Mouse (Mus musculus) left cerebral cortex, postnatal 14 days (tissue): ENCODE measurements at regions not wholly inside any gene's neighbourhood (a gene's known extent, or its start where the extent isn't known, plus 50 kb on each side); places are given as distances from the start of the nearest gene placed in this dataset.
"Not testable (repeated sequence)": the region's sequence is repeated elsewhere in the genome, so short reads cannot be mapped to it uniquely, and the experiment has no call there.

ENCODE experiments used
- DNase-seq, 2 experiments: peaks; one replicate each; pipeline ENCODE4 v3.0.0; 2021 to 2022; ENCODE audit warnings: low spot score in 2 of 2, mixed read lengths in 1 of 2
- intact Hi-C: fragments of 180-260 bp; cut with DNase I; formaldehyde crosslinking; loops from one replicate; pipeline ENCODE4 v1.15.1; 2025

DNA sequence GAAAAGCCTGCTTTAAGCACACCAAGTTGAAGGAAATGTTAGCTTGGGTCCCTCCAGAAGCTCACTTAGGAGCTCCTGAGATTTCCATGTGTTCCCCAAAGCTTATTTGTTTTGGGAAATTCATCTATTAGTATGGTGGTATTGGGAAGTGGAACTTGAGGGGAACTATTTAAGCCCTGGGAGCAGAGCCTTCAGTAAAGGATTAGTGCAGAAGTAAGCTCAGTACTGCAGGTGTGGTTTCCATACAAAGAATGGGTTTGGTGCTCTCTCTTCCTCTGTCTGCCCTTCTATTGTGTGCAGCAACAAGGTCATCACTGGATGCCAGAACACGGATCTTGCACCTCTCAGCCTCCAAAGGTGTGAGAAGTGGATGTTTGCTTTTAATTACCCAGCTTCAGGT lies 57.2 kb downstream of the Foxa2 start:
- intact Hi-C loops, result no loop called here
- no peak for DNase-seq

DNA sequence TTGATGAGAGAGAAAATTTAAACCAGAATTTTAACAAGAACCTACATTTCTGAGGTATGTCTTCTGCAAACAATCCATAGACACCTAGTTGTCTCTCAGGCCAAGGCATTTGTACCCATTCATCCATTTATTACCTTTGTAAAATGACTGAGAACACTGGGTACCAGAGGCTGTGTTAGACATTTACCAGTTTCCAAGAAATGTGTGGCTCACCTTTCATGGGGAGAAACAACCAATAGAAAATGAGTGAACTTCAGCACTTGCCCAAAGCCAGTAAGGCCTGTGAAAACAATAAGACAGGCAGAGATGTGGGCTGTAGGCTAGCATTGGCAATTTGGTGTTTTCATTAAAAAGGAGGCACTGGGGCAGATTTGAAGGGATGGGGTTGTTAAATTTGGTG lies 58.2 kb downstream of the Foxa2 start:
- DNase-seq, result no peak
- intact Hi-C loops, result no loop called here

DNA sequence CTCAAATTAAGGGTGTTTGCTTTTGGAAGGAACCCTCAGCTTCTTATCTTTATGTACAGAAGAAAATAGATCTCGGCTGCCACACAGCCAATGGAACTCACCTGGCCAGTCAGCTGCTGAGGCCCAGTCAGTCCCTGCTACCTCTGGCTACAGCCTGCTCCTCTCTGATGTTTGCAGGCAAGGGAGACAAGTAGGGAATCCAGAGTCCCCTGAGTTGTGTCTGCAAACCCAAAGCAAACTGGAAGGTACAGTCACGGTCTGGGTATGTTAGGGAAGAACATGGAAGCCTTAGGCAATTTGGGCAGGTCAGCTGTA lies 61.6 kb downstream of the Foxa2 start:
- no peak for DNase-seq
- intact Hi-C loops, result no loop called here

DNA sequence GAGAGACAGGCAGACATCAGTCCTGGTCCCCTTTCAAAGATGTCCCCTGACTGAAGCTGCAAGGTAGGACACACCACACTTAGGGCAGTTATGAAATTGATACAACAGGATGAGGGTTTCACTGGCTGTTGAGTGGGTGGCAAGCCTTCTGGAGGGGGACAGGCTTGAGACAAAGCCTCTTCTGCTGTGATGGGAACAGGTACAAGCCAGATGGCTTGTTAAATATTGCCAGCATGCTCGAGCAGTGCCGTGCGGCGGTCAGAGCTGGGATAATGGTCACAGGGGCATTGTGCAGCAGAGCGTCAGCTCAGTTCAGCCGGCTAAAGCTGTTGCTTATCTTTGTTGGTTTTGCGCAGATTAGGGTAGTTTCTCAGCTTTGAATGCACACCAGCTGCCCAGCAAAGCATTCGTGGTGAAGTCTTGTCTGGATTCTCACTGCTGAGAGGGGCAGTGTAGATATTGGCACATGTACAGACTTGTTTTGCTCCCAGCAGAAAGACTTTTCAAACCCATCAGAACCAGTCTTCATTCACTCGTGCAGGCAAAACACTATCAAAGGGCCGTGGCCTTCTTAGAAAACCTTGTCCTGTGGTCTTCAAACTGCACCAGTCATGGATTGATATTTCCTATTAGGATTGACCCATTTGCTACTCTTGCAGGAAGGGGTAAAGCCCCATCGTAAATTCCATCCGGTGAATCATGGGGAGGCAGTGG lies 62.1 kb downstream of the Foxa2 start:
- no peak for DNase-seq
- intact Hi-C loops, result no loop called here

DNA sequence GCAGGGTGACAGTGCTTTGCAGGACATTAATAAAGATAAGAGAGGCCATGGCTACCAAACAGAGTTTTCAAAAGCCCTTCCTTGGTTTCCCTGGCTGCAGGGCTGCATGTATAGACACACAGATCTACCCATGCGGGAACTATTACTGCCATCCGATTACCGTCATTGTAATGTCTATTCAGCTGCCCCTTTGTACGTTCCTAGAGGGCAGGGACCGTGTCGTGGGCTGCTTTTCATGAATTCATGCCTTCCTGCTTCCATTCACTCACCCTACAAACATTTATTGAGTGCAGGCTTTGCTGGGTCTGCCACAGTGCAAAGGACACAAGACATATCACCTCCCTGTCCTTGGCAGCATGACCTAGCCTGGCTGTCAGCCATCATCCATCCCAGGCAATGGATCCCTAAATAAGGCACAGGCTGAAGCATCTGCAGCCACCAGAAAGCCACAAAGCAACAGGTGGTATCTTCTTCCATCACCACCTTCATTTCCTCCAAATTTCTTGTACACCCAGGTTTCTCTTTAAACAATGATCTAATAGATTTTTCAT lies 65.8 kb downstream of the Foxa2 start:
- intact Hi-C loops, result no loop called here
- no peak for DNase-seq

DNA sequence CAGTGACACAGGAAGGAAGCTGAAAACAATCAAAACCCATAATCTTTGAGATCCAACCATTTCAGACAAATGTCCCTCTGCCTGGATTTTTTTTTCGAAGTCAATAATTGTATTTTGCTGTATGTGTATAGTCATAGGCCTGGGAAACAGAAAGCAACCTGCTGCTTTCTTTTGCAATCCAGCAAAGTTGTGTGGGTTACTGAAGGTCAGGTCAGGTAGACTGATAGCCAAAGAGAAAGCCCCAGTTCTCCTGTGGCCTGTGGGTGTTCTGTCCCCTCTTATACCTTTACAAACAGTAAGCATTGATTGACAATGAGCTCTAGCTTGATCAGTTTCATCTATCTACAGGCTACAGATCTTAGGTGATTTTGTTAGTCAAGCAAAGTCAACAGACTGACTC lies 66.4 kb downstream of the Foxa2 start:
- intact Hi-C loops, result no loop called here
- DNase-seq, result no peak

DNA sequence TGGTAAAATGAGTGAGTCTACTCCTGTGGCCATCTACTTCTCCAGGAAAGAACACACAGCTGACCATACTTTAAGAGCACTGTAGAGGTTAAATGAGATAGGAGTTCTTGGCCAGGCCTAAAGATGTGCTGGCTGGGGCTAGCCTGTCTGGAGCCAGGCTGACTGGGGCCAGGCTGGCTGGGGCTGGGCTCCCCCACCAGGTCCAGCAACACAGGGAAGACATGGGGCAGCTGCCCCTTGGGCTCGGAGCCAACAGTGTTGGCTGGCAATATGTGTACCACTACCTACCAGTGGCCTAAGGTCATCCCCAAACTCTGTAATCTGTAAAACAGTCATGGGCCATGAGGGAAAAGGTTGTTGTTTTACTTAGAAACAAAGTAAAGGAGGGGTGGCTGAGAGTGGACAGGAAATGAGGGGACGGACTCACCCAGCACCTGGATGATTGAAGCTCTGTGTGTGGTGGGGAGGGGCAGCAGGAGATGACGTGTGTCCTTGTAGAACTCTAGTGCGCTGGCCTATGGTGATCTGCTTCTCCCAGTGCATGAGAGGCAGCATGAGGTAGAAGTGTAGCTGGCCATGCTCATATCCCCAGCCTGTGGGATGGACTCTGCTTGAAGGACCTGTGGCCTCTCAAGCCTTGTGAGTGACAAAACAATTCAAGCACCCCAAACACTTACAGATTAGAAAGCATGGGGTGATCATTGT lies 67.0 kb downstream of the Foxa2 start:
- intact Hi-C loops, result no loop called here
- DNase-seq, result no peak

DNA sequence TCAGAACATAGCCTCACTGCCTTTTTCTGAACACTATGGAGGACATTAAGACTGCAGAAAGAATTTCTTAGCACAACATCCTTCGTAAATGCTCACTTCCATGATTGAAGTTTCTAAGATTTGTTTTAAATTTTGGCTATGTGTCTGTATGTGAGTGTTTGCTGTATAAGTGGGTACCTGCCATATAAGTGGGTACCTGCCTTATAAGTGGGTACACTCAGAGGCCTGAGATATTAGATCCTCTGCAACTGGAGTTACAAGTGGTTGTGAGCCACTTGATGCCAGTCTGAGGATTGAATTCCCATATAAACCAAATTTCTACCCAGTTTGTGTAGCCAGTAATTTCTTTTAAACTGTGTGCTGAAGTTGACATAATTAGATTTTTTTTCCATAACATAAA lies 67.8 kb downstream of the Foxa2 start:
- no peak for DNase-seq
- intact Hi-C loops, result no loop called here

DNA sequence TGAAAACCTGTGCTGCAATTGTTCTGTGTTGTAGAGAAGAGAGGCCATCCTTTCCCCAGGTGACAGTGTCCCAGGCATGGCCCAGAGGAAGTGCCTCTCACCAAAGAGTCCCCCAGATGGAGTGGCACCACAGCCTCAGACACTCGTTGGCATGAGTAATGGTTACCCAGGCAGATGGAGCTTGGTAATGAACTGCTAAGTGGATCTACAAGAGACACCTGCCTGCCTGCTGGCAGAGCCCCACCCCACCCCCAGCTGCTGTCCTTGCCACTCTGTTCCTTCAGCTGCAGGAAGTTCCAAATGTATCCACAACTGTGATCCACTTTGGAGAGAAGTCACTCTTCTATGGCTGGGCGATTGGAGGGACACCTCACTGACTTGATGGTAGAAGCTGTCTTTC lies 72.0 kb downstream of the Foxa2 start:
- peak in 1 of 2 experiments; percentile 7 for DNase-seq

DNA sequence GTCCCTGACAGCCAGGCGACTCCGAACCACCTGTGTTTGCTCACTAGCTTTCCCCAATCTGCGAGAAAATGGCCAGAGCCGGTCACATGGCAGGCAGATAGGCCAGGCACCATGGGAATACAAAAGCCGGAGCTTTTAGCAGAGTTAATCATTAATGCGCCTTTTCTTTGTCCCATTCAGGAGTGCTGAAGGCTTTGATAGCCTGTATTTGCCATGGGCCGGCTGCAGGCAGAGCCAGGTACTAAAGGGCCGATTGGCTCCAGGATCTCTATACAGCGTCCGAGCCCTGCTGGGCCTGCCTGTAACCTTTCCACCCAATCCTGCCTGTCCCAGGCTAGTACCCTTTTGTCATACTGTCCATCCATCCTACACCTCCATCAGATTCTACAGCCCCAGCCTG lies 78.1 kb downstream of the Foxa2 start:
- intact Hi-C loops, result no loop called here
- DNase-seq, result no peak

More for the DNA sequence above, 72.0 kb downstream of the Foxa2 start:
- intact Hi-C loops, result no loop called here

DNA sequence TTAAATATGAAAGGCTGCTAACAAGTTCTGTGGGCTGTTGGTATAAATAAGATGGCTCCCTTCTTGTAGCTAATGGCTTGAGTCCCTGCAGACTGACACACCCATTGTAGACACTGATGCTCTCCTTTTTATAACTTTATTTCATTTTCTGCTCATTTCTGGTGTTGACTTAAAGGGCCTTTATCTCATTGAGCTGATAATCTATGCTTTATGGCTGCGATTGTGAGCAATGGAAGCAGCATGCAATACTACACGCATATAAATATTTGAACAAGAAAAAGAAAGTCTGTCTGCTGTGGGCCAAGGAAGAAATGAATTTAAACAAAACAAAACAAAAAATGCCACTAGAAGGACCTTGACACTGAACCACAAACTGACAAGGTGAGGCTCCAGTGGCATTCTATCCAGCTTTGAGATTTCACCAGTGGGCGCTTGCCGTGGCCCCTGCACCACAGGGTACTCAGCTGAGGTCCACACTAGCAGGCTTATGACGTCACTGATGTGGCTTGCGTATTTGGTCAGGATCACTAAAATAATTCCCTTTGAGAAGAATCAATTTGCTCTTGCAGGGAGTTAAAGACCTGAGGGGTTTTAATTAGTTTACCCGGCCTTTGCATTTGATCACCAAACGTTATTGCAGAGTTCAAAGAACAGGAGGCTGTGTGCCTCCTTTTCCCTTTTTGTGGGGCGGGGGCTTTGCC lies 78.8 kb downstream of the Foxa2 start:
- no peak for DNase-seq
- intact Hi-C loops, result no loop called here

DNA sequence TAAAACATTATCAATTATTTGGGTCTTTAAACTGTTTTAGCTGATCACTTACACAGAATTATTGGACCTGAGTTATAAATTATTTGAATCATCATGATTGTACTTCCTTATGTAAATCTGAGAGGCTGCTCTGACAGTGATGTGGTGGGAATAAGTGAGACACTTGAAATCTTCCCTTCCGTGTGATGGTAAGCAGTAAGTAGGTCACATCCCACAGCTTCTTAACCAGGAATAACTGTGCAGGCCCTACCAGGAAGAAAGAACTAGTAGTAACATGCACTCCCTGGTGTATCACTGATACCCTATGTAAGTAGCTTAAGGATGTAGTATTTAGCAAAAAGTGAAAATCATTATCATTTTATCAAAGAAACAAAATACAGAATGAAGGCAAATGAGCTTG lies 83.5 kb downstream of the Foxa2 start:
- DNase-seq, intact Hi-C loops: not testable (repeated sequence)

DNA sequence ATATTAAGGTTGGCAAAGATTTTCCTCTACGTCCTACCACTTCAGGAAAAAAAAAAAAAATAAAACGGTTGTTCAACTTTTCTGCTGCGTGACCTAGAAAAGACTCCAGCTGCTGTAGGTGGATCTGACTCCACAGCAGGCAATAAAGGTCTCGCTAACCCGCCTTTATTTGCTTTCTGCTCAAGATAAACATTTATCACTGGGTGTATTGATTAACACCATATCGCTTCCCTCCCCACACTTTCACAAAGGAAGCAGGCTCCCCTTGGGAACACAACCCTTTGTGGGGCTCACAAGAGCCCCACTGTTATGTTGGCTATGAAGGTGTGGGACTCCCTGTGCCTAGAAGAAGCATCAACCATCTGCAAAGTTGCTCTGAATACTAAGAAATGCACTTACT lies 85.1 kb downstream of the Foxa2 start:
- intact Hi-C loops, result no loop called here
- DNase-seq, result no peak

DNA sequence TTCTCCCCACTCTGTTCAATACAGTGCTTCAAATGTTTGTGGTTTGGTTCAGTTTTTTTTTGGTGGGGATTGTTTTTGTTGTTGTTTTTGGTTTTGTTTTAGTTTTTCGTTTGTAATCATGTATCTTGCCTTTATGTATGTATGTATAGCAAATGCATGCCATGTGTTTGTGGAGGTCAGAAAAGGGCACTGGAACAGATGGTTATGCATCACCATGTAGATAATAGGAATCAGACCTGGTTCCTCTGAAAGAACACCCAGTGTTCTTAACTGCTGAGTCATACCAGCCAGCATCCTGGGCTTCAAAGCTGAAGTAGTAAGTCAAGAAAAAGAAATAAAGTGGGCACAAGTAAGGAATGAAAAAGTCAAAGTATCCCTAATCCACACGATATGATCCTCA lies 92.6 kb downstream of the Foxa2 start:
- DNase-seq, result no peak
- intact Hi-C loops, result no loop called here

DNA sequence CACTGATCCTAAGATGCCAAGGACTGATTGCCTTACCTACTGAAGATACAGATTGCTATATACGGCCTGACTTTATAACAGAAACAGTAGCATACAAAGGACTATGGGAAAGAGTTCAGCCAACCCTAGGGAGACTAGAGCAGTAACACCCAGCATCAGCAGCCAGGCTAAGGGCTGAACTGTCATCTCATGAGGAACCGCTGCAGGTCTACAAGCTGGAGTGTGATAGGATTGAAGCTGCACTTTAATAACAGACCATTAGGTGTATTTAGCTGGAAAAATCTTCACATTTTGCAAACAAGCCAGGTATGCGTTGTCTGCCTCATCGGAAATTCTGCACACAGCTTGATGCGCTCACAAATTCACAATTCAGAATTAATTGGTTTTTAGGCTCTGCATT lies 95.5 kb downstream of the Foxa2 start:
- intact Hi-C loops, result no loop called here
- no peak for DNase-seq

DNA sequence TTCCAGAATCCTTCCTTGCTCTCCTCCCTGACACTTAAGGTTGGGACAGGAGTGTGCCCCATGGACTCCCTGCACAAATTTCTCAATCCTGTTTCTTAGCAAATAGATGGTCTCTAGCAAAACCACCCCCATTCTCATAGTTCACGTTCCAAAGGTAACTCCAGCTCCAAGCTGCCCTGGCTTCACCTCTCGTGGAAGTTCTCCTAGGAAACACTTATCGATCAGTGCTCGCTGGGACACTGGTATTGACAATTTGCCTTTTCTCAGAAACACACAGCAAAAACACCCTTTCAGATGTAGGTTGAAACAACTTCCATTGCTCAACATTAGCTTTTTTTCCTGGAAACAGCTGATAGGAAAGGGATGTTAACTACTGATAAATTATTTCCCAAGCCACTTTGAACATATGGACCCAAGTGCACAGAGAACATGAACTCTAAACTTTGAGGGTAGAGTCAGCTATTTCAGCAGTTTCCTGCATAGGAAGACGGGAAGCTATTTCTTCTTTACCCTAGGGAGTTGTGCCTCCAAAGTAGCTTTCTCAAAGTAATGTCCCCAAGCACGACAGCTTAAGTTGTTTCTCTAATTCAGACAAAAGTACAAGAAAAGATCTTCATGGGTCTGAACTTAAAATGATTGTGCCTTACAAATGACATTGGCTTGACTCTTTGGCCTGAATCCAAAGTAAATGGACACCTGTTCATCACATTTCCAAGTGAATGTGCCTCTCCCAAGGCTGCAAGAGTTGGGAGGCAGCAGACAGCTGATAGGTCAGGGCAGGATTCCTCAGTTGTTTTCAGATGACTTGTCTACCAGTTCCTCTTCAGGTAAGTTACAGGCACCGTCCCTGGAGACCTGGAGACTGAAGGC lies 102.4 kb downstream of the Foxa2 start:
- no peak for DNase-seq
- intact Hi-C loops, result no loop called here

DNA sequence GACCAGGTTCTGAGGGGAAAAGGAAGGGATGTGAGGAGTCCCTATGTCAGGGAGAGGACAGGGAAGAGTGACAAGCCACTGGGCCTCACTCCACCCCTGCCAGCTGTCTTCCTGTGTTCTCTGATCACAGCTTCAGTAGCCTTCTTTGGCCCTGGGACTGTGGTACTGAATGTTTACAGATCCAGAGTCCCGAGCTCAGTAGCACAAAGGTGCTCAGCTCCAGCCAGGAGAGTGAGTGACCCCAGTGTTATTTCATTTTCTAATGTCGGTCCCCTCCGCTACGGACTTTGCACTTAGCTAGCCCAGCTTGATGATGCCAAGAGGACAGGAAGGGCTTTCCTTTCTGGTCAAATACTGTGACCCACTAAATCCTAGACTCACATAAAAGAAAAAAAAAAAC lies 104.2 kb downstream of the Foxa2 start:
- intact Hi-C loops, result no loop called here
- no peak for DNase-seq

DNA sequence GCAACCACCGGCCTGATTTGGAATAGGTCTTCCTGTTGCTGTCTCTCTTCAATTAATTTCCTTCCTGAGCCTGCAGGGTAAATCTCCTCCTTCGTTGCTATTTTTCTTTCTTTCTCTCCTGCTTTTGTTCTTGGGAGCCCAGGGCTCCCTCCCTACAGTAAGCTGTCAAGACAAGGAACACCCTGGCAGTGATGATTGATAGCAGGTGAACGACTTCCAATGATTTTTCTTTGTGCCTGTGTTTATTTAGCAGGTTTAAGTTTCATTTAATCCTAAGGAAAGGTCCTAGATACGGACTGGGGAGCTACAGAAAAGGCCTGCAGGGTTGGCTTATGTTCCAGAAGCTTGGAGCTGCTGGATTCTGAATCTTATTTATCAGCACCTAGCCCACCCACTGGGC lies 105.5 kb downstream of the Foxa2 start:
- DNase-seq, result no peak
- intact Hi-C loops, result no loop called here

DNA sequence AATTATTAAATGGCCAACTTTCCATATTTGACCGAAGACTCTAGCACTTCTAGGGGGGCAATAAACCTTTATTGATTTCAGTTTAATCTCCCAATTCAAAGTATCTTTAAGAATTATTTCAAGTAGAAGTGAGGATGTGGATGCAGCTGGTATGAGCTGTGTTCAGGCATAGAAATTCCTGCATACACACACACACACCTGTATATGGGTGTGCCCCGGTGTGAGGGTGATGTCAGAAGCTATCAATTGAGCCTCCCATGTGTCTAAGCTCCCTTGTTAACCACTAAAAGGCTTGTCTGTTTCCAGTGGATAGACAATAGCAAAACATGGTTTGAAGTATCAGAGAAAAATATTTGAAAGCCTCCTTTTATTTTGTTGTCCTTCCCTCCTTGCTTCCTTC lies 114.3 kb downstream of the Foxa2 start:
- intact Hi-C loops, result no loop called here
- DNase-seq, result no peak
